Mouse (Mus musculus) frontal cortex, adult 2 months (tissue): ENCODE results near the gene Adamtsl2. TPM values are rescaled to one million over a fixed set of nuclear protein-coding genes. Genes with fewer than 3 reads are reported as not detected.
A peak's percentile ranks its signal among the peaks of the same experiment; 100 is the strongest.

Experiments
- DNase-seq, 2 experiments: peaks; one replicate each; pipeline ENCODE4 v3.0.0; 2022; ENCODE audit warnings: low spot score in 1 of 2; ENCODE audit errors: extremely low spot score in 1 of 2
- polyA plus RNA-seq: library from polyadenylated mRNA; depleted of rRNA; stranded (reverse); fragments of >200 nt; gene quantifications from 2 replicates; pipeline ENCODE4 v1.2.3, GENCODE M21; 2012; rRNA removed

The Adamtsl2 gene
- 34.9 and 42.6 TPM in 2 replicates for polyA plus RNA-seq

DNA sequence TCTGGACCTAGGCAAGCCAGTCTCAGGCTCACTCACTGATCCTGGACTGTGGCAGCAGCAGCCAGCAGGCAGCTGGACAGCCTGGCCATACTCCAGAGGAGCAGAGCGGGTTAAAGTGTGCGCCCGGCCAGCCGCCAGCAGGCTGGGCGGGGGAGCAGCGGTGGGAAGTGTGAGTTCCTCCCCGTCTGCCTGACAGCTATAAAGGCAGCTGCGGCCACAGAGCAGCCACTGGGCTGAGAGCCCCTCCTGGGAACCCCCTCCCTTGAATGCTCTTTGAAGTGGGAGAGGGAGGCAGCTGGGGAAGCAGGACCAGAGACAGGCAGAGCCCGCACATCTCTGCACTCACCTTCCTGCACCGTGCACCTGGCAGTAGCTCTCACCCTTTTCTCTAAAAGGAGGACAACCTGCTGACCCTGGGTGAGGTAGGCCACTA lies at the start of gene Adamtsl2:
TSS of gene Adamtsl2 (plus strand) at position 228 of the 433 bp plus-strand sequence.
- DNase-seq, result peak in 1 of 2 experiments; percentile 59

DNA sequence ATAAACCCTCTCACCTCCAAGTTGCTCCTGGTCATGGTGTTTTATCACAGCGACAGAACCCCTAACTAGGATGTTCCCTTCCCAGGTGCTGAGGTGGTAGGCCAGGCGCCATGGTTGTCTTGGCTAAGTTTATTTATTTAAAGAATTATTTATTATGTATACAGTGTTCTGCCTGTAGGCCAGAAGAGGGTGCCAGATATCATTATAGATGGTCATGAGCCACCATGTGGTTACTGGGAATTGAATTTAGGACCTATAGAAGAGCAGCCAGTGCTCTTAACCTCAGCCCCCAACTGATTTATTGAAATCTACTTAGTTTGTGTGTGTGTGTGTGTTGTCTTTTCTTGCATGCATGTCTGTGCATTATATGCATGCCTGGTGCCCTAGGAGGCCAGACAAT lies 46.8 kb upstream of the Adamtsl2 start:
- no peak for DNase-seq

DNA sequence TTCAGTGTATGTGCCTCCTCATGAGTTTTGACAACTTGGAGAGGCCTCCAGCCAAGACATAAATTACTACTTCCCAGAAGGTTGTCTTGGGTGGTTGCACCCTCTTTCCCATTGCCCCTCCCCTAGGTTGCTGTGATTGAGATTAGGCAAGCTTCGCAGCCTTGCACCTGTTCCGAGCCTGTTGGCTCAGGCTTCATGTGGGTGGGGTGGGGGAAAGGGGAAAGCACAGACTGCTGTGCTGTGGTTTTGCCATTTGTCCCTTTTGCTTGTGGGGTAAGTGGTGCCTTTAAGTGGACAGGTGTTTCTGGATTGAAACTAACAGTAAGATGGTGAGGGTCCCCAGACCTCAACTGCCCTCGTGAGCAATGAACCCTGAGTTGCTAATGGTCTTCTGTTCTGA lies 43.2 kb upstream of the Adamtsl2 start:
- DNase-seq, result no peak

DNA sequence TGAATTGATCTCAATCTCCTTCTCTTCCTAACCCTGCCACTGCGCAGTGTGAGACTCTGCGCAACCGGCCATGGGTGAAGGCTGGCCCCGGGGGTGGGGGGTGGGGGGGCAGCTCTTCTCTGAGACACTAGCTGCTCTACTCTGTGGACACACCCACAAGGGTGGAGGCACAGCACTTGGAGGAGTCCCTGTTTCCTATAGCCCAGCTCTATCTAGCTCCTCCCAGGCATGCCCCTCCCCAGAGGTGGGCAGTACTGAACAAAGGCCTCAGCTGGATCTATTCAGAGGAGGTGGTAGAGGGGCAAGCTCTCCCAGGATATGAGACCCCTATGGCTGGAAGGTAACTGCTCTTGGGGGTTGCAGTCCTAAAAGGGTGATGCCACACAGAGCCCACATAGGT lies 42.2 kb upstream of the Adamtsl2 start:
- DNase-seq, result no peak

DNA sequence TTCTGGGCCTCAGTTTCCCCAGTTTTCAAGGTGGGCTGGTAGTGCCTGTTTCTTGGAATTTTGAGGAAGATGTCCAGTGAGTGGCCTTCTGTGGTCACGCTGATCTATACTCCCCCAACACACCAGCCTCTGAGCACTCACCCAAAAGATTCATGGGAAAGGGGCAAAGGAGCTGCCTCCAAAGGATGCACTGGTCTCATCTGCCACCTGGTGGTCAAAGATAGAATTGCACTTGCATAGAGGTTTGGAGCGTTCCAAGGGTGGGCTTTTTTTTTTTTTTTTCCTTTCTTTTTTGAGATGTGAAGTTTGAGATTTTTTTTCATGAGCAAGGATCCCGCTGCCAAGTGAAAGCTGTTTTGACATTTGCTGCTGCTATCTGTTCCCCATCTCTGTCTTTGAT lies 40.6 kb upstream of the Adamtsl2 start:
- peak in 1 of 2 experiments; percentile 87 for DNase-seq

DNA sequence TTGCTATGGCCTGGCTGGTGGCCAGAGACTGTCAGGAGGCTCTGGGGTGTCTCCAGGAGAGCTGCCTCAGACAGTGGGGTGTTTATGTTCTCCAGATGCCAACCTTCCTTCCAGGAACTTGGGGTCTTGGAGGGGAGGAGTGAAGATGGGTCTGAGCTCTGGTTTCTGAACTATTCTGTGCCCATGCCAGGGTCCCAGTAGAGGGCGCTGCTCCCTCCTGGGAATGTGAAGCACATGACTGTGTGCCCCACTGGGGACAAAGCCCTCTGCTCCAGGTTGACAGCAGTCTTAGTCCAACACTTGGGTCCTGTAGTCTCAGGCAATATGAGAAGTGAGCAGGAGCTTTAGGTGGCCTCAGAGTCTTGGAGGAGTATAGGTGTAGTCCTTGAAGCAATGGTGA lies 39.9 kb upstream of the Adamtsl2 start:
- DNase-seq, result no peak

DNA sequence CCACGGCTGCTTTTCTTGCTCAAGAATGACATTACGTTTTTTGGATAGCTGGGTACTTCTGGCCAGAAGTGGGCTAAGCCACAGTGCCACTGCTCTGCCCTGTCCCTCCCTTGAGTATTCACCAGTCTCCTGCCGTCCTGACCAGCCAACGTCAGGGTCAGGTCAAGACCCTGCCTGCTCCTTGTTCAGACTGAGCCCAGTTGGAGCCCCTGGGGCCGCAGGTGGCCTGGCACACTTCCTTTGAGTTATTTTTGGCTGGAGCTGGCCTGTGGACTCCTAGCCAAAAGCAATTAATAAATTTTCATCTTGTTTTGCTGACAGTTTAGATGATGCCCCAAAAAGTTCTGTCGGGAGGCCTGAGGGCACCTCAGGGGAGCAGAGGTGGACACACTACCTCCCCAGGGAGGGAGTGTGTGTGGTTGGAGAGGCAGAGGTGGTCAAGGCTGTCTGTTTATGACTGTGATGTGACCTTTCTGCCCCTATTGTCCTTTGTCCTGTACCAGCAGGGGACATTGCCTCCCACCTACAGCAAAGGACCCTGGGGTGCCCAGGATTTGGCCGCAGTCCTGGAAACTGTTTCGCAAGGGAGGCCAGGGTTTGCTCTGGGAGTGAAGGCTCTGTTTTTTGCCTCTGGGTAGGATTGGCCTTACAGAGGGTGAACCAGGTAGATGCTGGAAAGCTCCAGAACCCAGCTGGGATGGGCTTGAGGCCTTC lies 36.9 kb upstream of the Adamtsl2 start:
- DNase-seq, result no peak

DNA sequence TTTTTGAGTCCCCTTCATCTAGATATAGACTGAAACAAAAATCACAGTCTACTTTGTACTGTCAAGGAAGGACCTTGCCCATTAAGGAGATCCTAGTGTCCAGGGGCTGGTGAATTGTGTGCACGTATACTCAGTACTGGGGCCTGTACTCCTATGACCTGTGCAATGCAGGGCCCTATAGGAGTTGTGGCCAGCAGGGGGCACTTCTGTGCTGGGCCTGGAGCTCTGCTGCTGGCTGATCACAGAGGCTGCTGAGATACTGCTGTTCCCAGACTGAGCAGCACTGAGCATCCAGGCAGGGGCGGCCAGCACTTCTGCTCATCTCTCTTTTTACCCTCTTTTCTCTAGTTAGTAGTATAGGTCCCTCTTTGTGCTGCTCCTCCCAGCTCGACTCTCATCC lies 35.7 kb upstream of the Adamtsl2 start:
- peak; percentile 68 to 95 for DNase-seq

DNA sequence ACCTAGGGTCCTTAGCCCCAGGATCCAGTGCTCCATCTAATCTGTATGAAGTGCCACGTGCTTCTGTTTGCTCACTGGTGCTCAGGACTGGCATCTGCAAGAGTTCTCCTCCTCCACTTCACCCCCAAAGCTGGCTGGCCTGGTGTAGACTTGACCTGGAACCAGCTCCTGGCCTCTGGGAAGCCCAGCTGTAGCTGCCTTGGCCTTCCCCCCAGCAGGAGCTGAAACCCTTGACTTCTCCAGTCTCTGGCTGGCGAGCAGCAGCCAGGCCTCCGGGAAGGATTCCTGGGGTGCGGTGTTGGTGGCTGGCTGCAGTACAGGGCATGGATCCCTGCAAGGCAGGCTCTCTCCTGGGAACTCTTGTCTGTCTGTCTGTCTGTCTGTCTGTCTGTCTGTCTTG lies 35.0 kb upstream of the Adamtsl2 start:
- DNase-seq, result no peak

DNA sequence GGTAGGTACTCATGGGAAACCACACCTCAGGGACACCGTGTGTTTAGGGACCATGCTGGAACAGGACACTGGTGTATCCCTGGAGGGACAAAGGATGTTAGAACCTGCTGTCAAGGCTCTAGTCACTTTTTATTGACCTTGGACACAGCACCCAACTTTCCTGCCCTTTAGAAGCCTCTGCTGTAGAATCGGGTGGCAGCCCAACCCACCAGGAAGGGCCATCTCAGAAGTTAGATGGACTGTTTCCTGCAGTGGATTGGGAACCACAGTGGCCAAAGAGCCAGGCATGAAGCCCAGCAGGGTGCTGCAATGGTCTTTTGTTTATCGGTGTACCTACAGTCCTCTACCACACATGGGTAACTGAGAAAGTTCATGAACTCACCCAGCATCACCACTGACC lies 34.5 kb upstream of the Adamtsl2 start:
- DNase-seq, result no peak

DNA sequence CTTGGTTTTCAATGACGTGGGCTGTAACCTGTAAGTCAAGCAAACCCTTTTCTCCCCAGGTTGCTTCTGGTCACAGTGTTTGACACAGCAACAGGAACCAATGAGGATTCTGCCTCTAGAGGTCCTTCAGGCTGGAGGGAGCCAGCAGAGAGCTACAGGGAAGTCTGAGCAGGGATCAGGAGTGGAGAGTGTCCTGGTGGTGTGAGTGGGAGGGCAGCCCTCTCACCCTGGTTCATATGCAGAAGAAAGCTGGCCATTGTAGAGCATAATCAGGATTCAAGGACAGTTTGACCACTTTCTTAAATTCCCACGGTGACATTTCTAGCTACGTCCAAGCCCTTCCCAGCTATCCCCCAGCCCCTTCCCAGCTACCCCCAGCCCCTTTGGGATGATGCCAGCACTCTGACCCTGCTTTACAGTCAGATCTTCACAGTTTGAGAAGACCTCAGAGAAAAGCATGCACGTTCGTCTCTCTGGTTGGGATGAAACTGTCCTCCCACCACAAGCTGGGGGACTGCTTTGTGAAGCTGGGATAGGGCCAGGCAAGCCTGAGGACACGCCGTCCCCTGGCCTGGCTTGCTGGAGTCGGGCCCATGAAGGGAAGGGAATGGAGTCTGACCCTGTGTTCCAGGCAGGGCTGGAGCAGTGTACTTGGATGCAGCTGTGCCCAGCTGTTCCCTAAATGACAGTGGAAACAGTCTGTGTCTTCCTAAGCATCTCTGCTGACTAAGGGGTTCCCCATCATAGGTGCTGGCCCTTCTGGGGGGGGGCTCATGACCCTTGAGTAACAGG lies 33.0 kb upstream of the Adamtsl2 start:
- no peak for DNase-seq

DNA sequence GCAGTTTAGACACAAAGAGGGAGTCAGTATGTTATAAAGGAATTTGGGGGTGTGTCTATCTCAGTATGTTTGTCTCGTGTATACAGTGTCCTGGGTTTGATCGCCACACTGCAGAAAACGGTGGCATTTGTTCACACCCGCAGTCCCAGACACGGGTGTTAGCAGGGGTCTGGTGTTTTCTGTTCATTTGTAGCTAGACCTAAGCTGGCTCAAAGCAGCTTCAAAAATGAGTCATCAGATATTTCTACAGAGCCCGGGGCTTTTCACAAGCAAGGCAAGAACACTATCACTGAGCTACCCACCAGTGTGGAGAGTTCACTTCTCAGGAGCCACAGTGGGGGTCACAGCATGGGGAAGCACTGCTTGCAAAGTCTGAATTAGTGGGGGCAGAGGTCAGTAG lies 29.8 kb upstream of the Adamtsl2 start:
- no peak for DNase-seq

DNA sequence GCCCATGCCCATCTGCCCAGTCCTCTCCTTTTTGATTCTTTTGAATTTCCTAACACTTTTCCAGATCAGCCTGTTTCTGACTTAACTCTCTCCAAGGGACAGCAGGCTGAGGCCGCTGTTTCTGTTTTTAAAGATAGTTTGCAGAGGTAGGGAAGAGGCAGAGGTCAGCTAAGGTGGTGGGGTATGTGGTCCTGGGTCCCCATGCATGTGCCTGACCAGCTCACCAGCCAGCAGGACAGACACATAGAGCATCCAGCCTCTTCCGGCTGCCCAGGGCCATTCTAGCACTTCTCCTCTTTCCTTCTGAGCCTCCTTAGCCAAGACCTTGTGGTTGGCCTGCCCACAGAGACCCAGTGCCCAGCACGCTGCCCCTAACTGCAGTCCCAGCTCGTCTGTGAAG lies 20.9 kb upstream of the Adamtsl2 start:
- DNase-seq, result no peak

DNA sequence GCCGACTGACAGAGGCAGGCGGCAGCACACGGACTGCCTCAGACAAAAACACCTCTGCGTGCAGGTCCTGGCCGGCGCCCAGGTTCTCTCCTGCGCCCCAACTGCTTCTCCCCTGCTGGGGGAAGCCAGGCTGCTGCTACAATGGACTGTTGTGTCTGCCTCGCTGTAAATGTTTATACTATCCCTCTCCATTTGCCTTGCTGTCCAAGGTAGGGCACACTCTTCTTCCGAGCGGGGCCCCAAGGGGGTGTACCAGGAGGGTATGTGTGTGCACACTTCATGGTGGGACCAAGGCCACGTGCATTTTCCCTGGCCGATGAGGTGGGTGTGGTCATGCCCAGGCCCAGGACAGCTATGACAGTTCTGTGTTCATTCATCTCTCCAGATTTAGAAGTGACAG lies 20.4 kb upstream of the Adamtsl2 start:
- no peak for DNase-seq

DNA sequence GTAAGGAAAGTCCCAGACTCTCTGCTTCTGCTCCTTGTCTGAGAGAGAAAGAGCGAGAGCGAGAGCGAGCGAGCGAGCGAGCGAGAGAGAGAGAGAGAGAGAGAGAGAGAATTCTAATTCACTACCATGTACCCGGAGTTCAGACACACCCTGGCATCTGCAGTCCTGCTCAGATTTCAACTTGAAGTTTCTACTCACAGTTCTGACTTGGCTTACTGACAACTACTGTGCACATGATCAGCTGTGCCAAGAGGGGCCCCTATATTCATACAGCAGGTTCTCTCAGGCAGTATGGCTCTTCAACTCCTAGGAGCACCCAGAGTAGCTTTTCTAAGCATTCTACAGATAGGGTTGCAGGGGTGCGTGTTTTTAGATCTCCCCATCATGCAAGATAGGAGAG lies 20.0 kb upstream of the Adamtsl2 start:
- DNase-seq, result no peak

DNA sequence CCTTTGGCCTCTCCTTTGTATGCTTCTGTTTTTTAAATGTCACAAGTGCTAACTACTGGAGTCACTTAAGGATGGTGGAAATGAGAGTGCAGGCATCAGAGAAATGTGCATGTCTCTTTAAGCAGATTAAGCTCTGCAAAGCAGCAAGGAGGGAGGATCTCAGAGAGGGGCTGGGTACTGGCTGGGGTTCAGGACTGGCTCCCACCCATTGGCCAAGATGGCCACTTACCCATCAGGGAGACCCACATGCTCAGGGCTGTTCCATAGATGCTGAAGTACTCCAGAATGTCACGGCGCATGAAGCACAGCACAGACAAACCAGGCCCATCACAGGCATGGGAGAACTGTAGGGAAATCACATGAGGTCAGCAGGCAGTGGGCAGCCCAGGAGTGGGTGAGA lies 12.1 kb upstream of the Adamtsl2 start:
- DNase-seq, result no peak

DNA sequence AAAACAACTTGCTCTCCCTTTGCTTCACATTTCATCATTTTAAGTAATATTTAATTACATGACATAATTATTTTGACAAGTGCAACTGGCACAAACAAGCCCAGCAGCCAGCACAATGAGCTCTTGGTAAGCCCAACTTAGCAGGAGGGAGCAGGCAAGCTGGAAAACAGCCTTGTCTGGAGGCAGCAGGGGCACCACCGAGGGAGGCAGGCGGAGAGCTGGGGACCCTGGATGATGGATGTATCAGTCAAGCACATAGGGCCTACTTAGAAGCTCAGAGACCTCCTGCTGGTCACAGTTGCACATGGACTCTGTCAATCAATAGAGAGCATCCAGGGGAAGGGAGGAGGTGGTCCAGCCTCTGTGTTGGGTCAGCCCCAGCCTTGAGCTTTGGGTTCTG lies 11.2 kb upstream of the Adamtsl2 start:
- no peak for DNase-seq

DNA sequence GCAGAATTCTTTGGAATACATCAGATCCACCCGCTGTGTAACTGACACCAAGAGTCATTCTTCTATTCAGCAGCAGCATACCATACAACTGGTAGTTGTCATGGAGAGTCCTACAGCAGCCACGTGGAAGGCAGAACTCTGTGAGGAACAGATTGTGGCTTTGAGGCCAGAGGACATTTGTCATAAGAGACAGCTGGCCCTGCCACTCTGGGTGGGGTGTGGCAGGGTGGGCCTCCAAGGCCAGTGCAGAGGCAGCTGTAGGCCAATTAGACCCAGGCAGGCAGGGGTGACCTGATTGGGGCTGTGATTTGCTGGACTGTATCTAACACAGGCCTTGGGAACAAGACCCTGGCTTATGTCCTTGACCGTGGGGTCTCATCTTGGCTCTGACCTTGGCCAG lies 9.5 kb upstream of the Adamtsl2 start:
- no peak for DNase-seq

DNA sequence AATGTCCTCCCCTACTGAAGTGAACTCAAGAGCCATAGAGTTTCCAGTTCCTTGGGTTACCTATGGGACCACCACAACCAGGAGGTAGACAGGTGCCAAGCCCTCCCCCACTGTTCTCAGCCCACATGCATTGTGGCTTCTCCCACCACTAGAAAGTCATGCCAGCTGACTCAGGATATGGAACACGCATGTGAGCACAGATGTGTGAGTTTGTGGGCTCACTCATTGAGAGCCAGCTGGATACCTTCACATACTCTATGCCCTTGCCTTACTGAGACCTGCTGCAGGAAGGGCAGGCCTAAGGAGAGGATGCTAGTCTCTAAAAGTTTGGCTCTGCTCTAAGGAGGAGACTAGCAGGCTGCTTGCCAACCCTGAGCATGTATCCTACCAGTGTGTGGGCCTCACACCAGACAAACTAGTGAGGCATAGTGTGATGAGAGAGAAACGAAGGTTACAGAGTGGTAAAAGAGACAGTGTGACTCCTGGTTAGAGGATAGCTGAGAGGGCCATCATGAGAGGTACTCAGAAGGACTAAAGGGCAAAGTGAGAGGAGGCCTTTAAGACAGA lies 8.8 kb upstream of the Adamtsl2 start:
- DNase-seq, result peak in 1 of 2 experiments; percentile 47

DNA sequence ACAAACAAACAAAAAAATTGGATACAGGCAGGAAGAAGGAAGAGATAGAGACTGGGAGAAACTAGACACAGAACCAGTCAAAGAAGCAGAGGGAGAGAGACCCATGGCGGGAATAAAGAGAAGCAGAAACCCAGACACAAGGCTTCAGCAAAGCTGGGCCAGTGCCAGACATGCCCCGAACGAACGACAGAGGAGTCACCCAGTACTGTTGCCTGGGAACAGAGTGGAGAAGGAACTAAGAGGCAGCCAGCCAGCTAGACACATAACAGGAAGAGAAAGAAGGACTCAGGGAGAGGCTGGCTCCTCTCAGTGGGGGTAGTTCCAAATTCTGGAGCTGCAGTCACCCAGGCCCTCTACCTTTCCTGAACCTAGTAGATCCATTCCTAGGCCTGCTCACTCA lies 8.0 kb upstream of the Adamtsl2 start:
- peak; percentile 86 to 92 for DNase-seq

DNA sequence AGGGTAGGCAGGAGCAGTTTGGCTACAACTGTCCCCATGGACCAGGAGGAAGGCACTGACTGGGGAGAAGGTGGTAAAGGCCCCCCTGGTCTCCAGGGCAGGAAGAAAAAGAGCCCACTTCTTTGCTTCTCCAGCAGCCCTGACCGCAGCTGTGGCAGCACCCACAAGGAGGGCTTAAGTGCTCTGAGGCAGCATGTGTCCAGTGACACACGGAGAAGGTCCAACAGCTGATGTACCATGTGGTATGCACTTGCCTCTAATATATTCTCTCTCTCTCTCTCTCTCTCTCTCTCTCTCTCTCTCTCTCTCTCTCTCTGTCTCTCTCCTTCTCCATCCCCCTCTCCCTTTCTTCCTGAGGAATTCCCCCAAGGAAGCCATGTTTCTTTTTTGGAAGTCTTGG lies 7.2 kb upstream of the Adamtsl2 start, which contains the start of gene Mymk:
TSS of gene Mymk (minus strand) at position 202 of the 400 bp plus-strand sequence.
- DNase-seq, result no peak

DNA sequence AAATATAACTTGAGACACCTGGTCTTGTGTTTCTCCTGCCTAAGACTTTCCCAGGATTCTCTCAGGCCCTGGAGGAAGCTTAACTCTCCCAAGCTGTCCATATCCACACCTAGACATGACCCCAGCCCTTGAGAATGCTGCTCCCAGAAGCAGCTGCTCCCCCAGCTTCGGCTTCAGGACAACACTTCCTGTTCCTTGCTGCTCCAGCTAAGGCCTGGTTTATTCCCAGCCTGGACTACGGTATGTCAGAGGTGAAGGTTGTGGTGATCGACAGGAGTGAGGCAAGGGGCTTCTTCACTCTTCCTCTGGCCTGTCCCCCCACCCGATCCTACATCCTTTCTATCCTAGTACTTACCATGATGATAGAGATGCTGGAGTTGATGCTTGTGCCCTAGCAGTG lies 5.8 kb upstream of the Adamtsl2 start:
- no peak for DNase-seq
